Mouse (Mus musculus): ENCODE data around the gene Ndufaf8. TPM values are rescaled to one million over a fixed set of nuclear protein-coding genes. Genes with fewer than 3 reads are reported as not detected.

The Ndufaf8 gene
- polyA plus RNA-seq, 1 experiment from 2014 or later, result 82.0 TPM

DNA sequence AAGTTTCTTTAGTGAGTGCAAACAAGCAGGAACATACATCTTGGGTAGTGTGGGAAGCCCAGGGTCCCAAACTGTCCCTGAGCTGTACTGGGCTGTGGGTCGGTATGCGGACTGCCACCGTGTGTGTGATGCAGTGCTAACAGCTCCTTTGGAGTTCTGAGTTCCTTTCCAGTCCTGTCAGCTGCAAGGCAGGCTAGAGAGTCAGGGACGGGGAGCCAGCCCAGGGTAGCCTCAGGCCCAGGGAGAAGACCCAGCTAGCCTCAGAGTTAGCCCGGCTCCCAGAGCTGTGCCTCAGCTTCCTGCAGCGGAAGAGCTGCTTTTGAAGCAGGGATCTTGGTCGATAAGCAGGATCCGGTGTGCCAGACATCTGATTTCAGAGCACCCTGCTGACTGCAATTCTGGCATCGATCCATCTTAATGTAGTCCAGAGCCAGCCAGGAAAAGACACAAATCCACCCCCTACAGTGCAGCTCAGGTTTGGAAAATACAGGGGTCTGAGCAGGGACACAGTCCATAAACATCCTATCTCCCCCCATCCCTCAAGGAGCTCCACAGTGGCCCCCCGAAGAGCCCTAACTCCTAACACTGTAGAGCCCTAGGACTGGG is 21.3 kb downstream of the Ndufaf8 start:
- Histone ChIP-seq H3K27ac (replicated peaks) (no peak overlapping the region), H3K36me3 (replicated peaks) (peaks cover 97% of the 10 kb centered on the region), H3K4me1 (peaks cover 15% of the 10 kb centered on the region), H3K4me3 (no peak overlapping the region), H3K27me3 (replicated peaks; ENCODE audit: low read depth, poor library complexity, severe bottlenecking) (no peaks in the 10 kb centered on the region), H3K9me3 (no peaks in the 10 kb centered on the region)
- no peak for DNase-seq (ENCODE audit: low spot score)
- WGBS, result 92% methylated on average over 10 of the region's 10 CpGs

DNA sequence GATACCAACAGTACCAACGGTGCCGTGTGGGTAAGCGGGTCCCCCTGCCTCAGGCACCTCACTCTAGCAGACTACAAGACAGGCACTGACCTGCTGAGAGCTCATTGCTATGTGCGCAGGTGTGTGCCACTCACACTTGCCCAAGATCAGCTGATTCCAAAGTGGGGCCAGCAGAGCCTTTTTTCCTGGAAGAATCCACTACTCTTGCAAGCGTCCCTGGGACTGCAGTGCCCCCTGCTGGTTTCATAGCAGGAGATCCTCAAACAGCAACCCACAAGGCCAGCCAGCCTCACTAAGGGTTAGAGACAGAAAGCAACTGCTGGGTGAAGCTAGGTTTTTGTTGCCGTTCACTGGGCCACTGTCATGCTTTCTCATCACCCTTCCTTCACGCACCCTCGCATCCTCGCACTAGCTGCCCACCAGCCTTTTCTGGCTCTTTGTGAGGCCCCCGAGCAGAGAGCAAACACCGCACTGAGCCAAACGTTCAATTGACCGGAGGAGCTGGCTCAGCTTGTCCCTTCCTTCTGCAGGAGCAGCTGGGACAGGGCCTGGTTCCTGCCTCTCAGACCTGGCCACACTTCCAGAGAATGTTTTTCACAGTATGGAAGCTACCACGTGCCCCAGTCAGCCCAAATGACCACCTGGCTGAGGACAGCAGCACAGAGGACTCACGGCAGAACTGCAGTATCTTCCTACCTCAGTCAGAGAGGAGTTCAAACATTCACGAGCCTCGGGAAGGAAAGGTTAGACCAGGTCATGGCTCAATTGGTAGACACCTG is 22.1 kb downstream of the Ndufaf8 start:
- H3K9me3 ChIP-seq, result no peaks in the 10 kb centered on the region
- H3K27me3 ChIP-seq (replicated peaks; ENCODE audit: low read depth, poor library complexity, severe bottlenecking), result no peaks in the 10 kb centered on the region
- peak; percentile 72 for DNase-seq (ENCODE audit: low spot score)
- peaks cover 94% of the 10 kb centered on the region for H3K36me3 ChIP-seq (replicated peaks)
- H3K4me3 ChIP-seq, result no peak overlapping the region
- H3K4me1 ChIP-seq, result peaks cover 9% of the 10 kb centered on the region; the same call in 1 of the 2 replicates
- H3K27ac ChIP-seq (replicated peaks), result no peak overlapping the region
- 85% methylated on average over 17 of the region's 17 CpGs for WGBS

DNA sequence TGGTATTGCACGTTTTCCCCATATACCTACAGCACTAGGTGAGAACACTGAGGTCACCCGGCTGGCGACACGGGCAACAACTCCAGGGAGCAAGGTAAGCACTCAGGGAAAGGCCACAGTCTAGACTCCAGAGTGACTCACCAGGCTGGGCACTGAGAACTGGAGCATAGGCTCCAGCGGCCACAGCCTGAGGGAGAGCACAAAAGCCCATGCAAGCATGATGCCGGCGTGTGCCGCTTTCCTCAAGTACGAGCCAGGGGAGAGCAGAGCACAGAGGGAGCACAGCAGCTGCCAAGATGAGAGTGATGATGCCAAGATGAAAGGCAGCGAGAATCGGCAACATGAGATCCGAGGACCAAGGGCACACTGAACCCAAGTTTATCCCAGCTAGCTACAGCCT is 23.4 kb downstream of the Ndufaf8 start:
- H3K27me3 ChIP-seq (replicated peaks; ENCODE audit: low read depth, poor library complexity, severe bottlenecking), result no peaks in the 10 kb centered on the region
- H3K36me3 ChIP-seq (replicated peaks), result peaks cover 94% of the 10 kb centered on the region
- no peak overlapping the region for H3K27ac ChIP-seq (replicated peaks)
- H3K9me3 ChIP-seq, result no peaks in the 10 kb centered on the region
- DNase-seq (ENCODE audit: low spot score), result no peak
- no peak overlapping the region for H3K4me3 ChIP-seq
- 91% methylated on average over 12 of the region's 12 CpGs for WGBS
- peaks cover 9% of the 10 kb centered on the region; the same call in 1 of the 2 replicates for H3K4me1 ChIP-seq

DNA sequence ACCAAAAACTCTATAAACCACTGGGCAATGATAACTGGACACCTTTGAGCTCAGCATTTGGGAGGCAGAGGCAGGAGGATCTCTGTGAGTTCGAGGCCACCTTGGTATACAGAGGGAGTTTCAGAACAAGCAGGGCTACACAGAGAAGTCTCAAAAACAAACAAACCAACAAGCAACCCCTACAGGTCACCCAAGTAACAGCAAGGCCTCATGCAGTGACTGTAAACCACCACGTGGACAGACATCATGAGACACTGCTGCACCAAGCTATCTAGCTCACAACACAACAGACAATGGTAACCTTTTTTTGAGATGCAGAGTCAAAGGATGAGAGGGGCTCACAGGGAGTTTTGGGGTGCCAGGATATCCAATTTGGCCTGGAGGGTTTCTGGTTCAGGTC is 28.1 kb downstream of the Ndufaf8 start:
- peaks cover 94% of the 10 kb centered on the region for H3K36me3 ChIP-seq (replicated peaks)

DNA sequence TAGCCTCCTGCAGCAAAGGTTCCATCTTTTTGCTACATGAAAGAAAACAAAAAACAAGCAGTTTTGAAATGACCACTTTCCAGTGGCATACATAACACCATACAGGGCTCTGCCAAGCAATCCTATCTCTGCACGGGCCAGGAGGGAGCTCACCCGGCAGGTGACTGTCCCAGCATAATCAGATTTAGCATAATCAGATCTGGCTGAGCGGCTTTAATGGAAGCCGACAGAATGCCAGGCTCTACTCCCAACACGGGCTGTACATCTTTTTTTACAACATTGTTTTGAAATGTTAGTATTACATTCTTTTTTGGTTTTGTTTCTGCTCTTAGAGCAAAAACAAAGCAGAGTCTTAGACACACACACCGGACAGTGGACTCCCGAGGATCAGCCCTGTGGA is 30.6 kb downstream of the Ndufaf8 start:
- Histone ChIP-seq H3K36me3 (replicated peaks) (peaks cover 94% of the 10 kb centered on the region), H3K4me1 (no peaks in the 10 kb centered on the region), H3K9me3 (no peaks in the 10 kb centered on the region), H3K27me3 (replicated peaks; ENCODE audit: low read depth, poor library complexity, severe bottlenecking) (no peaks in the 10 kb centered on the region), H3K27ac (replicated peaks) (no peak overlapping the region), H3K4me3 (no peak overlapping the region)
- WGBS, result 86% methylated on average over 7 of the region's 7 CpGs
- no peak for DNase-seq (ENCODE audit: low spot score)

More for the DNA sequence above, 28.1 kb downstream of the Ndufaf8 start:
- no peak overlapping the region for H3K4me3 ChIP-seq
- peaks cover 9% of the 10 kb centered on the region; the same call in 1 of the 2 replicates for H3K4me1 ChIP-seq
- H3K9me3 ChIP-seq, result no peaks in the 10 kb centered on the region
- no peaks in the 10 kb centered on the region for H3K27me3 ChIP-seq (replicated peaks; ENCODE audit: low read depth, poor library complexity, severe bottlenecking)
- H3K27ac ChIP-seq (replicated peaks), result no peak overlapping the region
- no peak for DNase-seq (ENCODE audit: low spot score)
- 84% methylated on average over 2 of the region's 2 CpGs for WGBS

DNA sequence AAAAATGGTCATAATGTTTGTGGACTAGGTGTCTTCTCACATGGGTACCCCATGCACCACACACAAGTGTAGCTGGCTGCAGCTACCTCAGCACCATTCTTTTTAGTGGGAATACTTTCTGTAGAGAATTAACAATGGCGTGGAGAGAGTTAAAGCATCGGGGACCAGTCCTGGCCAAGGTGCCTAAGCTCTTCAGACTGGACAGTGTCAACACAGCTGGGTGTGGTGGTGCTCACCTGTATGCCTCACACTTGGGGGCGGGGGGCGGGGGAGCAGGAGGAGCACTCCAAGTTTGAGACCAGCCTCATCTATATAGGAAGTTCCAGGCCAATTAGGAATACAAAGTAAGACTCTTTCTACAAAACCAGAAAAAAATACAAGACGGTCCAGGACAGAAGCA is 35.4 kb downstream of the Ndufaf8 start:
- no peak for DNase-seq (ENCODE audit: low spot score)
- Histone ChIP-seq H3K36me3 (replicated peaks) (peaks cover 94% of the 10 kb centered on the region), H3K4me3 (no peak overlapping the region), H3K27me3 (replicated peaks; ENCODE audit: low read depth, poor library complexity, severe bottlenecking) (no peaks in the 10 kb centered on the region), H3K27ac (replicated peaks) (no peak overlapping the region), H3K4me1 (peaks cover 26% of the 10 kb centered on the region), H3K9me3 (no peaks in the 10 kb centered on the region)
- WGBS, result 92% methylated on average over 5 of the region's 5 CpGs

DNA sequence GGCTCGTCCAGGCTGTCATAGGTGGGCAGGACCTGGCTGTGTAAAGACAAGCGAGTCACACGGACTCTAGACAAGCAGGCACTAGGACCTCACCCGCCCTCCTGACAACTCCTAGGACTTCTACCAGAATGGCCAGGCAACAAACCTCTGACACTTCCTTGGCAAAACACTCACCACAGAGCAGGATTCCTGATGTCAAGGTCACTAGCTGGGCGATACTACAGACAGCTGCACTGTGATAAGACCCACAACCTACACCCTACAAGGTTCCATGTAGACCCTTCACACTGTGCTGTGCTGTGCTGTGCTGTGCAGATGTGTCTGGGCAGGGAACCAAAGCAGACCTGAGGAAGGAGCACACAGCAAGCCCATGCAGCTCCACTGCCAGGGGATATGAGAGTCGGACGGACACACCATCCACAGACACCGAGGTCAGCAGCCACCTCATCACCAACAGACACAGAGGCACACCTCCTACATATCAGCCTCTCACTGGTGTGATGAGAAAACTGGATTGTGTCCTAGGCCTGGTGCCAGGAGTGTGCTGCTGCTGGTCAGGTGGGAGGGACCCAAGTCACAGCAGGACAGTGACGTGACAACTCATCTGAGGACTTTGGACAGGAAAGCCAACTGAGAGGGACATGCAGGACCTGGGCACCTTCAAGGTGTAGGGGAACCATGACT is 36.3 kb downstream of the Ndufaf8 start:
- H3K4me3 ChIP-seq, result no peak overlapping the region
- 92% methylated on average over 9 of the region's 9 CpGs for WGBS
- no peaks in the 10 kb centered on the region for H3K27me3 ChIP-seq (replicated peaks; ENCODE audit: low read depth, poor library complexity, severe bottlenecking)
- no peaks in the 10 kb centered on the region for H3K9me3 ChIP-seq
- peaks cover 27% of the 10 kb centered on the region for H3K4me1 ChIP-seq
- peaks cover 94% of the 10 kb centered on the region for H3K36me3 ChIP-seq (replicated peaks)
- DNase-seq (ENCODE audit: low spot score), result no peak
- H3K27ac ChIP-seq (replicated peaks), result no peak overlapping the region

DNA sequence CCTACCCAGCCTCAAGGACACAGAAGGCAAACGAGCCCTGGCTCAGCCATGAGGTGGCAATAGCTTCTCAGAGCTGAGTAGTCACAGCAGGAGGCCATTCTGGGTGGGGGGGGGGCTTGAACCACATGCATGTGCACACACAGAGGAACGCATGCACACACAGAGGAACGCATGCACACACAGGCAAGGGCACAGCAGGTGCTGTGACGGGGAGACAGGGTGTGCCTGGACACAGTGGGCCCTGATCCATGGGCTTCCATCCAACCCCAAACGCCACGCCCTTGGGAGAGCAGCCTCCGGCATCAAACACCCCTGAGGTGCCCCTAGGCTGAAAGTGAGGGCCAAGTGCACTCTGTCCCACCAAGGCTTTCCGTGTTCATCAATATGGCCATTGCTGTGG is 37.5 kb downstream of the Ndufaf8 start:
- Histone ChIP-seq H3K4me1 (peaks cover 30% of the 10 kb centered on the region), H3K36me3 (replicated peaks) (peaks cover 91% of the 10 kb centered on the region), H3K27me3 (replicated peaks; ENCODE audit: low read depth, poor library complexity, severe bottlenecking) (no peaks in the 10 kb centered on the region), H3K27ac (replicated peaks) (no peak overlapping the region), H3K4me3 (no peak overlapping the region), H3K9me3 (no peaks in the 10 kb centered on the region)
- DNase-seq (ENCODE audit: low spot score), result no peak
- WGBS, result 91% methylated on average over 8 of the region's 8 CpGs

DNA sequence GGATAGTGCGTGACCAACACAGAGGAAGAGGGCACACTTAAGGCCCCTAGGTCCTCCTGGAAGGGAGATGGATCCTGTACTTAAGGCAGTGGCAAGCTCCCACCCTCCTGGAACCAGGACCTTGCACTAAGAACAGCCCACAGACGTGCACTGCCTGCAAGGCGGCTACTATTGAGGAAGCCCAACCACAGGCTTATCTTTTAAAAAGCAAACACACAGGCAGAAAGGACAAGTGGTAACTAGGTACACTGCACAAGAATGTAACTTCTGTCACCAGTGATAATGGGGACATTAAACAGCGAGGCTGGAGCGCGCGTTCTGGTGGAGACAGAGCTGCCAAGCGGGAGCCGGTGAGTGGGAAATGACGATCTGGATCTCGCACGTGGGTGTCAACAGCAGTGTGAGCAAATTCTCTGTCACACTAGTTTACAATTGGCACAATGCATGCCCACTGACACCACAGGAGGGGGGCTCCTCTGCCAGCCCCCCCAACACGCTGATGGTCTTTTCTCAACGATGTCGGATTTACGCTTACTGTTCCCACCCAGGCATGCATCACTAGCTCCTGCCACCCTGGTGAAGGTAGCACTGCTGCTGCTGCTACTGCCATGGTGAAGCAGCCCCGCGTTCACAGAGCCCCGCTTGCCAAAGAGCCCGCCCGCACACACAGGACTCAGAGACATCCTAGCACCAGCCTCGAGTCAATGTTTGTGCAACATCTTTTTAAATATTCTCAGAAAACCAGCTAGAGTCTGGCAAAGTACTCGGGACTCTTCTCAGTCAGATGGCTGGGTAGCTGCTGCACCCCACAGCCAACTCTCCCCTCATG is 38.3 kb downstream of the Ndufaf8 start:
- 85% methylated on average over 23 of the region's 23 CpGs for WGBS
- Histone ChIP-seq H3K27ac (replicated peaks) (0 out of 2 replicates have a peak overlapping the region, but pooled peaks have one; percentile 36), H3K36me3 (replicated peaks) (peaks cover 83% of the 10 kb centered on the region), H3K27me3 (replicated peaks; ENCODE audit: low read depth, poor library complexity, severe bottlenecking) (no peaks in the 10 kb centered on the region), H3K4me3 (no peak overlapping the region), H3K4me1 (peaks cover 30% of the 10 kb centered on the region), H3K9me3 (no peaks in the 10 kb centered on the region)
- DNase-seq (ENCODE audit: low spot score), result no peak

DNA sequence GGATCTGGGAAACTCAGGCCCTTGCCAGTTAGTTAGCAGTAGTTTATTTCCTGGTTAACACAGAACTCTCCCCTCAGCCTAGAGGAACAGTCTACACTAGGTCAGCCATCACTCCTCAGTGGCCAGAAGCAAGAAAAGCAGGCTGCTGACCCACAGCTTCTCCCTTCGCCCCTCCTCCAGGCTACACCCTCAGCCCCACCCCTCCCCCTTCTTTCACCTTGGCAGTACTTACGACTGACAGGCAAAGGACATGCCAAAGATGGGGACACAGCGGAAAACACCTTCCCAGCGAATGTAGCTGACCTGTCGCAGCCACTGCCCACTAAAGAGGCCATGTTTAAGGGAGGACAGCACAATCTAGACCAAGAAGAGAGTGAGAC is 38.9 kb downstream of the Ndufaf8 start:
- Histone ChIP-seq H3K4me1 (peaks cover 34% of the 10 kb centered on the region), H3K36me3 (replicated peaks) (peaks cover 77% of the 10 kb centered on the region), H3K27ac (replicated peaks) (peak overlapping the region; percentile 19; the same call in 1 of the 2 replicates), H3K9me3 (no peaks in the 10 kb centered on the region), H3K4me3 (no peak overlapping the region), H3K27me3 (replicated peaks; ENCODE audit: low read depth, poor library complexity, severe bottlenecking) (no peaks in the 10 kb centered on the region)
- 54% methylated on average over 5 of the region's 5 CpGs for WGBS
- DNase-seq (ENCODE audit: low spot score), result no peak

DNA sequence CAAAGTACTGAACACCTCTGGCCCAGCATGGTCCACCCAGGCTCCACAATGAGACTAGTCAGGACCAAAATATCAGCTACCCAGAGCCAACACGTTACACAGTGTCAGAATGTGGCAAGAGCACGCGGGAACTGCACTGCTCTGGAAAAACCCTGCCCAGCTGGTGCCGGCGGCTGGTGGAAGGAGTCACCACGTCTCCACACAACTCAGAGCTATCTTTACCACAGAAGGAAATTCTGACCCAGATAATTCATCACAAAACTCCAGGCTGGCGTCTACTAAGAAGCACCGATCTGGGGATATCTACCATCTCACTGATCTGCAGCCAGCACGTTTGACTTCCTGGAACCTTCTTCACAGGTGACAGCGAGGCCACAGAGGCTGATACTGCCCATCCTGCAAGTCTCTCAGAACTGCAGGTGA is 40.6 kb downstream of the Ndufaf8 start:
- Histone ChIP-seq H3K27me3 (replicated peaks; ENCODE audit: low read depth, poor library complexity, severe bottlenecking) (no peaks in the 10 kb centered on the region), H3K4me1 (peaks cover 41% of the 10 kb centered on the region), H3K27ac (replicated peaks) (no peak overlapping the region), H3K4me3 (no peak overlapping the region), H3K9me3 (no peaks in the 10 kb centered on the region), H3K36me3 (replicated peaks) (peaks cover 74% of the 10 kb centered on the region)
- DNase-seq (ENCODE audit: low spot score), result no peak
- 88% methylated on average over 10 of the region's 10 CpGs for WGBS

DNA sequence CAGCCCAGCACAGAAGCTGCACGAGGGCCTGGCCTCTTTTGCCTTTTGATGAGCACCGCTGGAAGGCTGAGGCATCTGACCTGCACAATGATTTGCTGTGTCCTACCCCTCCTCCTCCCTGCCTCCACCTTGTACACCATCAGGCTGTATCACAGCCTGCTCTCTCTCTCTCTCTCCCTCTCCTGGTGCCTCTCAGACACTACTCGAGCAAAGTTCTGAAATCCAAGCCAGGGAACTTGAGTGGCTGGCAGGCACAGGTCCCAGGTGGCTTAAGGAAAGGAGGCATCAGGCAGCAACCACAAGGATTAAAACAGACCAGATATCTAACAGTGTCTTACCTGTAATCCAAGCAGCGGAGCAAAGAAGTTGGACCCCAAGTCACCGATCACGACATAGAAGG is 41.5 kb downstream of the Ndufaf8 start:
- no peaks in the 10 kb centered on the region for H3K9me3 ChIP-seq
- DNase-seq (ENCODE audit: low spot score), result no peak
- H3K4me3 ChIP-seq, result no peak overlapping the region
- H3K27me3 ChIP-seq (replicated peaks; ENCODE audit: low read depth, poor library complexity, severe bottlenecking), result no peaks in the 10 kb centered on the region
- peak overlapping the region; percentile 14; the same call in 1 of the 2 replicates for H3K27ac ChIP-seq (replicated peaks)
- H3K36me3 ChIP-seq (replicated peaks), result peaks cover 73% of the 10 kb centered on the region
- peaks cover 48% of the 10 kb centered on the region for H3K4me1 ChIP-seq
- WGBS, result 68% methylated on average over 6 of the region's 6 CpGs
